Mouse (Mus musculus) heart, postnatal 10 days (tissue): ENCODE measurements at regions not wholly inside any gene's neighbourhood (a gene's known extent, or its start where the extent isn't known, plus 50 kb on each side); places are given as distances from the start of the nearest gene placed in this dataset.

Source experiments
- DNase-seq, 2 experiments: peaks; one replicate each; pipeline ENCODE4 v3.0.0; 2021
- intact Hi-C: fragments of 180-260 bp; cut with DNase I; formaldehyde crosslinking; loops from one replicate; pipeline ENCODE4 v1.15.1; 2025

GRCm38 (mm10) chr12:71370091-71370490 is 60.4 kb downstream of the Dact1 start:
- intact Hi-C loops, result no loop called here
- DNase-seq, result no peak

DNA sequence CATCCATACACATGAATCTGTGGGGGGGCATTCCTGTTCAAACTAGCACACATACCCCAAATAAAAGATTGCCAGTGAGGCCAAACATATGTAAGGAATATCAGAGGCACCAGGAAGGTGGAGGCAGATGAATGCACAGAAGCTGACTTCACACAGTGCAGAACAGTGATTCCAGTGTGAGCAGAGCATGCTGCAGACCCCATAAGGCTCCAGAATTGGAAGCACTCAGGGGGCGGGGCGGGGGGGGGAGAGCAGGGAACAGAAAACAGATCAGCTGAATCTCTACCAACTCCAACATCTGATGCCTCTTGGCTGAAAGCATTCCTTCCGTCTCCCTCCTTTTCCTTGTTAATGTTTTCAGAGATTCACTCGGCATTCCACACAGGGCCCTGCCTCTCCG is 62.3 kb downstream of the Dact1 start:
- intact Hi-C loops, result no loop called here
- DNase-seq, result no peak

DNA sequence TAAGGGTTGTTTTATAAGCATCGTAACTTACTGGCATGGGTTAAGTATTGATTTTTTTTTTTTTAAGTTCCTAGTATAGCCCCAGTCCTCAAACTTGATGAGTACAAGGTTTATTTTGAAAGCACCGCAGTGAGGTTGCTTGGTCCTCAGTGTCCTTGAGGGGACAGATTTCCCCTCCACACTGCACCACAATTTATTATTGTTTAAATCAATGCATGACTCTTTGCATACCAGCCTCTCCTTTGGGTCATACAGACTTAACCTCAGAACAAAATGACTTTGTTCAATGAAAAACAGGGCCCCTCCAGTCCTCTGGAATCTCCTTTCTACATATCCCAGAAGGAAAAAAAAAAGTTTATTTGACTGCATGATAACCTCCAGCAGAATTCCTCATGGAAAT is 63.9 kb downstream of the Dact1 start:
- intact Hi-C loops, result no loop called here
- no peak for DNase-seq

GRCm38 (mm10) chr12:71376446-71376845 is 66.8 kb downstream of the Dact1 start:
- intact Hi-C loops, result no loop called here
- no peak for DNase-seq

DNA sequence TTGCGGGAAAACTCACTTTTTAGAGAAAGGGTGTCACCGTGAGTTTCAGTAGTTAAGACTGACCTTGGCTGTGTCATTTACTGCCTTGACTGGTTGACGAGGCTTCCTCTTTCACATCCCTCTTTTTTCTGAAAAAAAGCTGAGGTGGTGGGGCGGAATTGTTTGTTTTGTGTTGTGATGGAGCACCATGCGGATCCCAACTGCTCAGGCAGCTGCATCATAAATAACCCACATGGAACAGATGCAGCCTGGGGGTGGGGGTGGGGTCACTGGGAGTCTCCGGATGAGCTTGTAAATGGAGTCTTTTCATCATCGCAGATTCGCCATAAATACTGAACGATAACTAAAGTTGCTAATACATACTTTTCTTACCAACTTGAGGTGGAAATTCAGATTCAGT is 67.3 kb downstream of the Dact1 start:
- intact Hi-C loops, result no loop called here
- no peak for DNase-seq

DNA sequence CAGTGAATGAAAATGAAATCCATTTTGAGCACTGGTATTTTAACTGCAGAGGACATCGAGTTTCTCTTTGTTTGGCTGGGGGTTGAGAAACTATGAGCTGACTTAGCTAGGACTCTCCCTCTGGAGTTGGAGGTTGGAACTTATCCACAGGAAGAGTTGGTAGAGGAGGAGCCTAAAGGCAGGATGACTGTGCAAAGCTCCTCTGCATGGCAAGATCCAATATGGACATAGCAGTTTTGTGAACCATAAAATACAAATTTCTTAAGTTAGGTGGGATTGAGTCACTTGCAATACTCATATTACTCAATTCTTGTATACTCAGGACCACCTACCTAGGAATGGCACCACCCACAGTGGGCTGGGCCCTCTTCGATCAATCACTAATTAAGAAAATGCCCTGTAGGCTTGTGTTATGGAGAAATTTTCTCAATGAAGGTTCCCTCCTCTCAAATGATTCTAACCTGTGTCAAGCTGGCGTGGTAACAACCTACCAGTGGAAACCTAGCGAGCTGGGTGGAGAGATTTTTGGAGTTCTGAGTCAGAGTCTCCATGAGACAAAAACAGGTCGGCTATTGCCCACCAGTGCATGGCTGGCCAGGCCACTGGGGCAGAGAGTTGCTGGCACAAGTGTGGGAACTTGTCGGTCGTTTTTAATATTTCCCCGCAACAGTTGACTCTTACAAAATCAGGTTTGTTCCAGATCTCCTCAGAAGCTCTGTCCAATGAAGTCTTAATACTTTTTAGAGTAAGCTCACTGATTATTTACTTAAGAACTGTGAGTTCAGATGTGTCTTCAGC is 70.1 kb downstream of the Dact1 start:
- intact Hi-C loops, result no loop called here
- DNase-seq, result no peak

- intact Hi-C loops, result no loop called here
- no peak for DNase-seq
Measured at GRCm38 (mm10) chr12:71380424-71380761, 70.7 kb downstream of the Dact1 start.

- peak; percentile 36 to 41 for DNase-seq
- intact Hi-C loops, result no loop called here
Measured at GRCm38 (mm10) chr12:71386251-71386650, 76.6 kb downstream of the Dact1 start.

DNA sequence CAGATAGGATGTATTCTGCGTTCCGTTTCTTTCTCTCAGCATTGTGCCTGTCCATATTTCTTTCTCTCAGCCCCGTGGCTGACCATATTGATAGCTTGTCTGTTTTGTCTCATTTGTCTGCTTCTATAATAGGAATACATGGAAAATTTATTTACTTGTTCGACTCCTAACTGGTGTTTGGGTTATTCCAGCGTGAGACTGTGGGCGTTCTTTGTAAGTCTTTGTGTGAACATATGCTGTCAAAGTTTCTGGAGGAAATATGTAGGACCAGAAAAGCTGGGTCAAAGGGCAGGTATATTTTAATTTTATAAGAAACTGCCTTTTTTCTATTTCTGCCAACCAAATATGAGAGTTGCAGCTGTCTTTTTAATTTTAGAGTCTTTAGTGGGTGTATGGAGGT is 81.8 kb downstream of the Dact1 start:
- DNase-seq, result no peak
- intact Hi-C loops, result no loop called here

GRCm38 (mm10) chr12:71393752-71394151 is 84.1 kb downstream of the Dact1 start:
- intact Hi-C loops, result no loop called here

DNA sequence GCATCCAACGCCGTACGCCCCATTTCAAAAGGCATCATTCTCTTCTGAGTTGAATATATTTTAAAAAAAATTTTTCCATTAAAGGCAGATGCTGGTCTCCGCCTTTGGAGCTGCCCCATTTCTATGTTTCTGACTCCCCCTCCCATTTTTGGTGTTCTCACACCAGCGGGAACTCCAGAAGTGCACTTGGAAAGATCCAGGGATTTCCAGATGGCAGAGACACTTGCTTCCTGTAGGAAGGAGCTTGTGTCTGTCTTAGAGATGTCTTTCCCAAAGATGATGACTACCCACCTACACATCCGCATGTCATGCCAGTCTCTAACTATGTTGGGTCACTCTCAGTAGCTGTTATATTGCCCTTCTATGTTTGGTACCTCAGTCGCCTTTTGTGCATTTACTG is 87.8 kb downstream of the Dact1 start:
- no peak for DNase-seq
- intact Hi-C loops, result no loop called here

More at GRCm38 (mm10) chr12:71393752-71394151, 84.1 kb downstream of the Dact1 start:
- no peak for DNase-seq

DNA sequence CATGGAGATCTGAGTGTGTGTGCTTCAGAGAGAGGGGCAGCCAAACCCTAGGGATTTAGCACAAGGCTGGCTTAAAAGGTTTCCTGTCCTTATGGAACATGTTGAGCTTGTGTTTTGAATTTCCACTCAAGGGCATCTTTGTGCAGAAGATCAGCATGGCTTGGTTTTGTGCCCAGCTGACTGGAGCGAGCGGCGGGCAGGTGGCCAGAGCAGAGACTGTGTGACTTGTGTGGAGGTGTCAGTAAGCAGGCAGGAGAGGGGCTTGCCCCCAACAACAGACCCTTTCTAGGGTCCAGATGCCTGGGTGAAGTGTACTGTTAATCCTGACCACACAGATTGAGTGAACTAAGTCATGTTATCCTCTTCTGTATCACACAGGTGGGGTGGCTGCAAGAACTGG is 89.0 kb downstream of the Dact1 start:
- intact Hi-C loops, result no loop called here
- DNase-seq, result peak; percentile 74 to 78

DNA sequence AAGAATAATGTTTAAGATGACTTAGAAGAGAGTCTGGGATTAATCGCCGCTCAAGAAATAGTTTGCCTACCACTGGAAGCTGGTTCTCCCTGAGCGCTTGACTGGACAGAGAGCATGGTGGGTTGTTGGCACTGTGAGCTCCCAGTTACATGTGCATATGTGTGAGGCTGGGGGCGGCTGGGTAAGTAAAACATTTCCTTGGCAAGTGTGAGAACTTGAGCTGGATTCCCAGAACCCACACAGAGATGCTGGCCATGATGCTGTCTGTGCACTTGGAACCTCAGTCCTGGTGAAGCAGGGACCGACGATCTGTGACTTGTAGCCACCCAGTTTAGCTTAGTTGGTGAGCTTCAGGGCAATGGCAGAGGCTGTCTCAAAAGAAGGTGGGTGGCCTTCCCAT is 90.5 kb downstream of the Dact1 start:
- DNase-seq, result no peak
- intact Hi-C loops, result no loop called here

- DNase-seq, result no peak
- intact Hi-C loops, result no loop called here
Measured at GRCm38 (mm10) chr12:71401621-71402416, 92.1 kb downstream of the Dact1 start.

- intact Hi-C loops, result no loop called here
- no peak for DNase-seq
Measured at GRCm38 (mm10) chr12:71407294-71407693, 97.6 kb downstream of the Dact1 start.

DNA sequence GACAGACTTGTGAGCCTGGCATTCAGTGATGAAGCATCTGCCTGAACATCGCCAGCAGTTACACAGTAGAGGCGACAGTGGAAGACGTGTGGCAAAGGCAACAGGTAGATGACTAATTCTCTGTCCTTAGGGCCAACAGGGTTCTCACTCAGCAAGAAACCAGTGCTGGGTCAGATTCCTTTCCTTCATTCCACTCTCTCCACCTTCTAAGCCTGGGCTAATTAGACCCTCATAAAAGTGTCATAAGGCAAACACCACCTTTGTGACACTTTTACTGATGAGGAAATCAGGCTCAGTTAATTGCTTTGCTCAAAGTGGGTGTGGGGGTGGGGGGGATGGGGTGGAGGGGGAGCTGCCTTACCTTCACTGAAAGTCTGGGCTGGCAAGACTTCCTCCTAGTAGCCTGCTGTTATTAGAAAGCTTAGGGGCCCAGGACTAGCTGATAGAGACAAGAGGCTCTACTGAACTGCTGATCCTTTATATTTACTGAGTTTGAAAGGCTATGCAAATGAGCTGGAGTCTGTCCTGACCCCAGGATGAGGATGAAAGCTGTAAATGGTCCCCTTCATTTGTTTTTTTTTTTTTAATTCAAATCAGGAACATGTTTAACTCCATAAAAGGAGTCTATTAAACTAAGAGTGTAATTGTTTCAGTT is 98.8 kb downstream of the Dact1 start:
- DNase-seq, result no peak
- intact Hi-C loops, result no loop called here

GRCm38 (mm10) chr12:71412331-71412730 is 102.6 kb downstream of the Dact1 start:
- intact Hi-C loops, result no loop called here
- no peak for DNase-seq

DNA sequence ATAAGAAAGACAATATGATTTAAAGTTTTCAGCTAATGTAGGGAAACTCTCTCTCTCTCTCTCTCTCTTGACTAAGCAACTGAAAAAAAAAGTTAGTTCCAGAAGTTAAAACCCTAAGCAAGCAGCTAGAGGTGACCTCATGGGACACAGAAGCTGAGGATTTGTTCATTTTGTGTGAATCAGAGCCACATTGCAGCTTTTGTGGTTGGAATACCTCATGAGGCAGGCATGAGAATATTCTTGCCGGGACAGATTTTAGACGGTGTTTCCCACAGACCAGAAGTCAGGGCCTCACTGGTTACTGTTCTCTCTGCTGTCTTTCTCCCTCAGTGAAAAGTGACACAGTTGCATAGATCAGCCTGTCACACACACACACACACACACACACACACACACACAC is 107.3 kb downstream of the Dact1 start:
- DNase-seq, result peak in 1 of 2 experiments; percentile 18
- intact Hi-C loops, result no loop called here

- DNase-seq, result peak; percentile 50 to 63
Measured at GRCm38 (mm10) chr12:71418186-71418585, 108.5 kb downstream of the Dact1 start.

GRCm38 (mm10) chr12:71419161-71419560 is 109.5 kb downstream of the Dact1 start:
- intact Hi-C loops, result no loop called here
- DNase-seq, result no peak

More at GRCm38 (mm10) chr12:71418186-71418585, 108.5 kb downstream of the Dact1 start:
- intact Hi-C loops, result no loop called here

DNA sequence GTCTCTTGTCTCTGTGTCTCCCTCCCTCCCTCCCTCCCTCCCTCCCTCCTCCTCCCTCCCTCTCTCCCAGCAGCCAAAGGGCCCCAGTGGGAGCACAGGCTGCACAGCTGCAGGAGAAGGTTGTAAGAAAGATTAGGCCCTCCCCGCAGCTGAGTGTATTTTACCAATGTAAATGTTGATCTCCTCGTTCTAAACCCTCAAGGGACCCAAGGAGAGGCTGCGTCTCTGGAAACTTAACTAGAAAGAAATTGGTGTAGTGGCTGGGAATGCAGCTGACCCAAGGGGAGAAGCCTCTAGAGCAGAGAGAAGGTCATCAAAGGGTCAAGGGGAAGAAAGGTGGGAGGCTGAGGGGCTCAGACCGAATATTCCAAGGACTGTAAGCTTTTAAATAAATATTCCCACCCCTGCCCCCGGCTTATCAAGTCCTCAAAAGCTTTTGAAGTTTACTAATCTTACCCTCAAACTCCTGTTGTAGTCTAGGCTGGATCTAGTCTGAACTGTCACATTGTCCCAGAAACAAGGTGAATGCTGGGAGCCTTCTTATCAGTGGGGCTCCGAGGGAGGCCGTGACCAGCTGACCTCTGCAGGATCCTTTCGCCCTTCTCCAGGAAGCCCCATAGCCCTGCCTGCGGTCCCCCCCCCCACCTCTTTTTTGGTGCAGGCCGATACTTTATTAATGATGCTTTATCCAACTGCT is 116.5 kb downstream of the Dact1 start:
- no peak for DNase-seq
- intact Hi-C loops, result no loop called here
